Mouse (Mus musculus) spleen, postnatal 36 days (tissue): ENCODE measurements around the gene Snd1.
A peak's percentile ranks its signal among the peaks of the same experiment; 100 is the strongest.

ENCODE experiments used
- DNase-seq, 2 experiments: peaks; one replicate each; pipeline ENCODE4 v3.0.0; 2022; ENCODE audit warnings: low spot score in 2 of 2, mixed read lengths in 1 of 2

Gene Snd1

GRCm38 (mm10) chr6:28753217-28753616, 278.3 kb downstream of the Snd1 start:
- no peak for DNase-seq

GRCm38 (mm10) chr6:28753681-28754080, 278.7 kb downstream of the Snd1 start:
- no peak for DNase-seq

- DNase-seq: peak in 1 of 2 experiments; percentile 2
Measured at GRCm38 (mm10) chr6:28754127-28754898, 279.4 kb downstream of the Snd1 start.

- DNase-seq: no peak
Measured at GRCm38 (mm10) chr6:28756306-28757018, 281.5 kb downstream of the Snd1 start.

GRCm38 (mm10) chr6:28758293-28758692, 283.4 kb downstream of the Snd1 start:
- DNase-seq: no peak

- DNase-seq: no peak
Measured at GRCm38 (mm10) chr6:28761728-28762127, 286.8 kb downstream of the Snd1 start.

- DNase-seq: no peak
Measured at GRCm38 (mm10) chr6:28762132-28762775, 287.3 kb downstream of the Snd1 start.

GRCm38 (mm10) chr6:28766622-28767021, 291.7 kb downstream of the Snd1 start:
- no peak for DNase-seq

- DNase-seq: no peak
Measured at GRCm38 (mm10) chr6:28767891-28768481, 293.0 kb downstream of the Snd1 start.

GRCm38 (mm10) chr6:28771331-28771730, 296.4 kb downstream of the Snd1 start:
- DNase-seq: no peak

- DNase-seq: no peak
Measured at GRCm38 (mm10) chr6:28781696-28782095, 306.8 kb downstream of the Snd1 start.

GRCm38 (mm10) chr6:28783082-28783647, 308.2 kb downstream of the Snd1 start:
- DNase-seq: no peak

- no peak for DNase-seq
Measured at GRCm38 (mm10) chr6:28783953-28784352, 309.0 kb downstream of the Snd1 start.

GRCm38 (mm10) chr6:28785770-28786169, 310.8 kb downstream of the Snd1 start:
- DNase-seq: no peak

- DNase-seq: no peak
Measured at GRCm38 (mm10) chr6:28787133-28787532, 312.2 kb downstream of the Snd1 start.

GRCm38 (mm10) chr6:28789685-28790084, 314.7 kb downstream of the Snd1 start:
- no peak for DNase-seq

GRCm38 (mm10) chr6:28791183-28791582, 316.2 kb downstream of the Snd1 start:
- DNase-seq: no peak

GRCm38 (mm10) chr6:28791809-28792208, 316.9 kb downstream of the Snd1 start:
- DNase-seq: no peak

- no peak for DNase-seq
Measured at GRCm38 (mm10) chr6:28795380-28795779, 320.4 kb downstream of the Snd1 start.

GRCm38 (mm10) chr6:28795792-28796515, 321.0 kb downstream of the Snd1 start:
- no peak for DNase-seq

- DNase-seq: no peak
Measured at GRCm38 (mm10) chr6:28799818-28800217, 324.9 kb downstream of the Snd1 start.
